Mouse (Mus musculus) thymus, adult 2 months (tissue): ENCODE results near the gene 1700020L24Rik. TPM values are rescaled to one million over a fixed set of nuclear protein-coding genes. Genes with fewer than 3 reads are reported as not detected.

Source experiments
- DNase-seq: peaks from one replicate; pipeline ENCODE4 v3.0.0; 2021
- H3K27ac ChIP-seq: fragments of 200-500 bp; 2 replicates; pipeline ENCODE4 v1.5.1; 2012; ENCODE audit warnings: low read length, control low read depth; ENCODE audit not compliant: control insufficient read depth, insufficient read depth
- H3K27me3 ChIP-seq: fragments of 200-500 bp; 2 replicates; pipeline ENCODE4 v1.6.1; 2012; ENCODE audit warnings: mild to moderate bottlenecking, low read length, moderate library complexity, mixed read lengths; ENCODE audit not compliant: control insufficient read depth, insufficient read depth
- H3K36me3 ChIP-seq: fragments of 200-500 bp; 2 replicates; pipeline ENCODE4 v1.6.1; 2012; ENCODE audit warnings: mild to moderate bottlenecking, low read length, moderate library complexity; ENCODE audit not compliant: control insufficient read depth, insufficient read depth
- H3K4me1 ChIP-seq: fragments of 200-500 bp; replicated peaks from 2 replicates; pipeline ENCODE4 v1.6.1; 2012; ENCODE audit warnings: low read length; ENCODE audit not compliant: control insufficient read depth, insufficient read depth
- H3K4me3 ChIP-seq: fragments of 200-500 bp; 2 replicates; pipeline ENCODE4 v1.5.1; 2012; ENCODE audit warnings: mild to moderate bottlenecking, low read length, control low read depth, moderate library complexity; ENCODE audit not compliant: control insufficient read depth, insufficient read depth
- CTCF ChIP-seq: fragments of 200-500 bp; IDR thresholded peaks from 2 replicates; pipeline ENCODE4 v1.5.1; 2012; ENCODE audit warnings: mild to moderate bottlenecking, control low read depth, low read length, moderate library complexity, borderline replicate concordance; ENCODE audit not compliant: control insufficient read depth, poor library complexity, insufficient read depth; ENCODE audit errors: extremely low read depth
- POLR2A ChIP-seq: fragments of 200-500 bp; IDR thresholded peaks from 2 replicates; pipeline ENCODE4 v1.6.1; 2012; ENCODE audit warnings: mild to moderate bottlenecking, low read length, control low read depth, moderate library complexity; ENCODE audit not compliant: control insufficient read depth, poor library complexity, insufficient read depth; ENCODE audit errors: extremely low read depth
- WGBS: fragments of 180-500 bp; shearing (Covaris S2); methylation state at CpG from one replicate; pipeline ENCODE4 v1.1.7; 2018; 5-methylcytosine and 5-hydroxymethylcytosine counted together
- polyA plus RNA-seq: library from polyadenylated mRNA; depleted of rRNA; stranded (reverse); fragments of >200 nt; gene quantifications from 2 replicates; pipeline ENCODE4 v1.2.3, GENCODE M21; 2012

The 1700020L24Rik gene
- polyA plus RNA-seq, 1 experiment, result 1.9 TPM

DNA sequence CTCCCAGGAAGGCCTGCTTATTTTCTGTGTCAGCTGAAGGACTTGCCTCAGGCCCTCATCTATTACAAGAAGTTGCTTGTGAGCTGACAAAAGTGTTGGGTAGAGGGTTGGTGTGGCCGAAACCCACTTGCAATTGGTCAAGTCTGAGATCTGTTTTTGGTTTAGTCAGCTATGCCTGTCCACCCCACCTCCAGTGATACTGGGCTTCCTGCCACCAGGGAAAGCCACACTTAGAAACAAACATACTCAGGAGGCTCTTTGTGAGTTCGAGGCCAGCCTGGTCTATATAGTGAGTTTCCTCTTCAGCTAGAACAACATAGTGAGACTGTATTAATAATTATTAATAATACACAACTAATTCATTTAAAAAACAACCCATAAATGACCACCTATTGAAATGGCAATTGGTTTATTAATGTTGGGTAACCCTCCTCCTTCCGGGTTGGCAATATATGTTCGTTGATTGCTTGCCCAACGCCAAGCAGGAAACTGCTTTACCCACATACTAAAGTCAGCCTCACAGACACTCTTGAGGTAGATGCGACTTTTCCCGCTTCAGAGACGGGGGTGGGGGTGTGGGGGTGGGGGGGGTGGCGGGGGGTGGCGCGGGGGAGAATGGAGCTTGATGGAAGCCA is 2.1 kb downstream of the 1700020L24Rik start:
- no peak for DNase-seq
- Histone ChIP-seq H3K4me1 (peaks cover 5% of the 10 kb centered on the region), H3K36me3 (no peaks in the 10 kb centered on the region), H3K27ac (no peak overlapping the region), H3K27me3 (0 out of 2 replicates have a peak, but pooled peaks cover under 1% of the 10 kb centered on the region), H3K4me3 (peak overlapping the region; percentile 59)
- WGBS, result 20% methylated on average over 11 of the region's 11 CpGs
- TF ChIP-seq POLR2A (no peak), CTCF (no peak)

DNA sequence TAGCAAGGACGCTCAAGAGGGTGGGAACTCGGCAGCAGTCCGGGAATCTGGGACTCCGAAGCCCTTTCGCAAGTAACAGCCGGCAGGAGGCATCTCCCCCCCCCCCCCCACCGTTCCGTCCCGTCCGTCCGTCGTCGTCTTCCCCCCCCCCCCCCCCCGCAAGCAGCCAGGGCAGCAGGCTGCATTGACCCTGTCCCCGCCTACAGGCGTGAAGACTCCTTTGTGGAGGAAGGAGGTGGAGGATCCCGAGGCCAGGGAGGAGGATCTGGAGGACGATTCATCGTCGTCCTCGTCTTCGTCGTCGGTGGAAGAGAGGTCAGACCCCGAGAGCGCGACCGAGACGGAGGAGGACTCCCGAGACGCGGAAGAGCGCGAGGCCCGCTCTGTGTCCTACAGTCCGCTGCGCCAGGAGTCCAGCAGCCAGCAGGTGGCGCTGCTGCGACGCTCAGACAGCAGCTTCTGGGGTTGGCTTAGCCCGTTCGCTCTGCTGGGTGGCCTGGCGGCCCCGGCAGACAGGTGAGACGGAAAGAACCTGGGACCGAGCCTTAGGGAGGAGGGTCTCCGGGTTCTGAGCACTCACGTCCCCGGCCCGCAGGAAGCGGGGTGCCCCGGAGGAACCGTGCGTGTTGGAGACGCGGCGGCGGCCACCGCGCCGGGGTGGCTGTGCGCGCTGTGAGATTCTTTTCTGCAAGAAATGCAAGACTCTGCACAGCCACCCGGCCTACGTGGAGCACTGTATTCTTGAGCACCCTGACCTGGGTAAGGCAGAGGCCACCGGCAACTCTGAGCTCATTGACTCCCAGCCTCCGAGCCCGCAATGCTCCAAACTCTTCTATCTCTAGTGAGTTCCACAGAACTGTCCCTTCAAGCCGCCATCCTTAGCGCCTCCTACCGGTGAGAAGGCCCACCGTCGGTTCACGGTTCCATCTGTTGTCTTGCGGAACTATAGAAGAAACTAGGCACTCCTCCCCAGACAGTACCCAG is 2.9 kb downstream of the 1700020L24Rik start:
- 0 out of 2 replicates have a peak, but pooled peaks cover 4% of the 10 kb centered on the region for H3K27me3 ChIP-seq
- H3K36me3 ChIP-seq, result no peaks in the 10 kb centered on the region
- peak; percentile 90 for DNase-seq
- WGBS, result under 1% methylated on average over 69 of the region's 75 CpGs
- H3K27ac ChIP-seq, result no peak overlapping the region
- peak overlapping the region; percentile 59 for H3K4me3 ChIP-seq
- H3K4me1 ChIP-seq, result peaks cover 10% of the 10 kb centered on the region
- TF ChIP-seq CTCF (peak; percentile 85), POLR2A (no peak)

GRCm38 (mm10) chr11:83441235-83441634 is 3.8 kb downstream of the 1700020L24Rik start:
- no peaks in the 10 kb centered on the region for H3K36me3 ChIP-seq
- no peak overlapping the region for H3K27ac ChIP-seq
- TF ChIP-seq CTCF, result no peak
- TF ChIP-seq POLR2A, result no peak
- H3K4me3 ChIP-seq, result no peak overlapping the region
- H3K4me1 ChIP-seq, result peaks cover 10% of the 10 kb centered on the region
- 0 out of 2 replicates have a peak, but pooled peaks cover 4% of the 10 kb centered on the region for H3K27me3 ChIP-seq
- WGBS, result 71% methylated on average over 7 of the region's 7 CpGs
- no peak for DNase-seq

DNA sequence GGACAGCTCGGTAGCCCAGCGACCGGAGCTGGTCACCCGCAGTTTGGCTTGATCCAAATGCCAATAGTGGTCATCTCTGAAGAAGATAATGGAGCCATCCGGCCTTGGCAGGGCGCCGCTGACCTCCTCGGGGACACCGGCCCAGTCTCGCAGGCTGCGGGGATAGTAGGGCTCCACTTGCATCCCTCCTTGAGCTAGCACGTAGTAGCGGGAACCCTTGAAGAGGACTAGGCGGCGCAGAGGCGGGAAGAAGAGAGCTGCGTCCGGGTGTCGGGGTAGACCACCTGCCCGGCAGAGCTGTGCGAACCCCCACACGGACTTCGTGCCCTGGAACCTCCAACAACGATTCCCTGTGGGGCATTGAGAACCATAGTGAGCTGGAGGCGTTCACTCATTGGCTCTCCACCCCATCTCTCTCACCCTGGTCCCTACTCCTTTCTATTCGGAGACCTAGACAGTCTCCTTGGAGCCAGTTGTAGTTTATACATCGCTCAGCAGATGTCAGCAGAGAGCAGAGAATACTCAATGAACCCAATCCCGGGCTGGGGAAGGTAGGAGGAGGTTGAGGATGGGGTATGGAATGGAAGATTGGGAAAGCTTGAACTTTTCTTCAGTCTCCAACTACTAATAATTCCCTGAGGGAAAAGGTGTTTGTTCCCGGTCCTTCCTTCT is 5.3 kb downstream of the 1700020L24Rik start:
- DNase-seq, result peak; percentile 72
- H3K27me3 ChIP-seq, result 0 out of 2 replicates have a peak, but pooled peaks cover 4% of the 10 kb centered on the region
- peaks cover 10% of the 10 kb centered on the region for H3K4me1 ChIP-seq
- no peak overlapping the region for H3K27ac ChIP-seq
- WGBS, result 27% methylated on average over 29 of the region's 29 CpGs
- TF ChIP-seq CTCF (no peak), POLR2A (no peak)
- H3K4me3 ChIP-seq, result no peak overlapping the region
- H3K36me3 ChIP-seq, result no peaks in the 10 kb centered on the region

GRCm38 (mm10) chr11:83443824-83444223 is 6.3 kb downstream of the 1700020L24Rik start:
- Histone ChIP-seq H3K27me3 (0 out of 2 replicates have a peak, but pooled peaks cover 4% of the 10 kb centered on the region), H3K4me1 (peaks cover 10% of the 10 kb centered on the region)

DNA sequence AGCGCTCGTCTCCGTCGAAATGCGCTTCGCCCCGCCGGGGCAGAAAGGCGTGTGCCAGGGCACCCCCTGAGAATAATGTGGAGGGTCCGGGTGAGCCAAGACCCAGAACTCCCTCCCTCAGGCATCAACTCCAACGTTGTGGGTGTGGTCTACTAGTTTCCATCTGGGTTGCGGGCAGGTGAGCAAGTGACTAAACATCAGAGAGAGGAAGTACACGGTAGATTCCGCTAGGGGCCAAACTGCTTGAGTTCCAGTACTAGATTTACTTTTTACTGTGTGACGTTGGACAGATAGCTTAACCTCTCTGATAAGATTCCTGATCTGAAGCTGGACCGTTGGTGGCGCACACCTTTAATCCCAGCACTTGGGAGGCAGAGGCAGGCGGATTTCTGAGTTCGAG is 7.5 kb downstream of the 1700020L24Rik start:
- H3K4me1 ChIP-seq, result peaks cover 10% of the 10 kb centered on the region
- 0 out of 2 replicates have a peak, but pooled peaks cover 4% of the 10 kb centered on the region for H3K27me3 ChIP-seq
- peak overlapping the region; percentile 21 for H3K4me3 ChIP-seq
- no peaks in the 10 kb centered on the region for H3K36me3 ChIP-seq
- no peak for DNase-seq
- no peak overlapping the region for H3K27ac ChIP-seq
- TF ChIP-seq POLR2A, result no peak
- peak; percentile 36; the same call in 1 of the 2 replicates for TF ChIP-seq CTCF
- WGBS, result 26% methylated on average over 19 of the region's 19 CpGs

More at GRCm38 (mm10) chr11:83443824-83444223, 6.3 kb downstream of the 1700020L24Rik start:
- Histone ChIP-seq H3K4me3 (no peak overlapping the region), H3K36me3 (no peaks in the 10 kb centered on the region), H3K27ac (no peak overlapping the region)
- no peak for DNase-seq
- 30% methylated on average over 7 of the region's 7 CpGs for whole genome bisulfite sequencing
- no peak for TF ChIP-seq CTCF
- TF ChIP-seq POLR2A, result no peak
